Mouse (Mus musculus): ENCODE data around the gene Sh3gl3.
"Not testable (repeated sequence)": the region's sequence is repeated elsewhere in the genome, so short reads cannot be mapped to it uniquely, and the experiment has no call there.

- not testable (repeated sequence) for TF ChIP-seq POLR2A (IDR thresholded peaks at IDR 0.05; ENCODE audit: low read depth, low read length); CTCF (IDR thresholded peaks at IDR 0.05; ENCODE audit: extremely low read depth, insufficient read depth, insufficient read length, insufficient replicate concordance)
Observed at GRCm38 (mm10) chr7:82272875-82273274, 99.2 kb downstream of the Sh3gl3 start.

Data from spleen, adult 2 months (tissue).